Mouse (Mus musculus): ENCODE data around the gene Lexm. TPM values are rescaled to one million over a fixed set of nuclear protein-coding genes. Genes with fewer than 3 reads are reported as not detected.
A peak's percentile ranks its signal among the peaks of the same experiment; 100 is the strongest.

Gene Lexm
- polyA plus RNA-seq, 1 experiment from 2014 or later: not detected

GRCm38 (mm10) chr4:106575022-106575421, 42.0 kb downstream of the Lexm start:
- H3K4me3 ChIP-seq: no peak overlapping the region
- no peaks in the 10 kb centered on the region for H3K9me3 ChIP-seq
- no peaks in the 10 kb centered on the region for H3K27me3 ChIP-seq
- H3K4me1 ChIP-seq: no peaks in the 10 kb centered on the region; the same call in 1 of the 2 replicates
- H3K4me2 ChIP-seq: no peak overlapping the region
- peaks cover 80% of the 10 kb centered on the region for H3K36me3 ChIP-seq
- no peak overlapping the region for H3K9ac ChIP-seq
- ATAC-seq (ENCODE audit: insufficient number of reproducible peaks, low FRiP score, low TSS enrichment, low read depth): no peak
- no peak overlapping the region for H3K27ac ChIP-seq
- 79% methylated on average over 8 of the region's 8 CpGs for whole genome bisulfite sequencing

GRCm38 (mm10) chr4:106571081-106571724, 45.8 kb downstream of the Lexm start:
- H3K27me3 ChIP-seq: no peaks in the 10 kb centered on the region
- H3K4me1 ChIP-seq: no peaks in the 10 kb centered on the region
- ATAC-seq (ENCODE audit: insufficient number of reproducible peaks, low FRiP score, low TSS enrichment, low read depth): no peak
- 84% methylated on average over 11 of the region's 11 CpGs for WGBS
- peaks cover 68% of the 10 kb centered on the region for H3K36me3 ChIP-seq
- no peak overlapping the region for H3K27ac ChIP-seq
- no peak overlapping the region for H3K4me2 ChIP-seq
- H3K9ac ChIP-seq: no peak overlapping the region
- H3K4me3 ChIP-seq: no peak overlapping the region
- no peaks in the 10 kb centered on the region for H3K9me3 ChIP-seq

- Histone ChIP-seq H3K9me3 (no peaks in the 10 kb centered on the region), H3K9ac (no peak overlapping the region), H3K36me3 (peaks cover 72% of the 10 kb centered on the region), H3K4me1 (no peaks in the 10 kb centered on the region), H3K4me3 (no peak overlapping the region), H3K27me3 (no peaks in the 10 kb centered on the region), H3K4me2 (no peak overlapping the region), H3K27ac (no peak overlapping the region)
- no peak for ATAC-seq (ENCODE audit: insufficient number of reproducible peaks, low FRiP score, low TSS enrichment, low read depth)
- WGBS: 89% methylated on average over 4 of the region's 4 CpGs
These were observed 47.4 kb downstream of the Lexm start for GRCm38 (mm10) chr4:106569680-106570079.

GRCm38 (mm10) chr4:106564161-106564560, 52.9 kb downstream of the Lexm start:
- H3K4me3 ChIP-seq: no peak overlapping the region
- WGBS: 89% methylated on average over 11 of the region's 11 CpGs
- H3K36me3 ChIP-seq: peaks cover 32% of the 10 kb centered on the region
- no peaks in the 10 kb centered on the region for H3K27me3 ChIP-seq
- H3K27ac ChIP-seq: no peak overlapping the region
- ATAC-seq (ENCODE audit: insufficient number of reproducible peaks, low FRiP score, low TSS enrichment, low read depth): no peak
- no peak overlapping the region for H3K9ac ChIP-seq
- peaks cover 35% of the 10 kb centered on the region for H3K4me1 ChIP-seq
- H3K9me3 ChIP-seq: no peaks in the 10 kb centered on the region
- H3K4me2 ChIP-seq: no peak overlapping the region

GRCm38 (mm10) chr4:106562837-106563790, 53.9 kb downstream of the Lexm start:
- H3K9ac ChIP-seq: no peak overlapping the region
- H3K27me3 ChIP-seq: no peaks in the 10 kb centered on the region
- H3K27ac ChIP-seq: no peak overlapping the region
- H3K4me1 ChIP-seq: peaks cover 35% of the 10 kb centered on the region
- H3K4me2 ChIP-seq: peak overlapping the region; percentile 94
- H3K4me3 ChIP-seq: peak overlapping the region; percentile 81; the same call in 1 of the 2 replicates
- H3K36me3 ChIP-seq: peaks cover 30% of the 10 kb centered on the region
- no peaks in the 10 kb centered on the region for H3K9me3 ChIP-seq
- 65% methylated on average over 9 of the region's 9 CpGs for WGBS
- no peak for ATAC-seq (ENCODE audit: insufficient number of reproducible peaks, low FRiP score, low TSS enrichment, low read depth)

- WGBS: 12% methylated on average over 6 of the region's 6 CpGs
- Histone ChIP-seq H3K9me3 (no peaks in the 10 kb centered on the region), H3K4me3 (peak overlapping the region; percentile 81), H3K4me1 (peaks cover 35% of the 10 kb centered on the region), H3K27me3 (no peaks in the 10 kb centered on the region), H3K27ac (no peak overlapping the region), H3K4me2 (peak overlapping the region; percentile 94), H3K9ac (peak overlapping the region; percentile 69), H3K36me3 (peaks cover 21% of the 10 kb centered on the region)
- no peak for ATAC-seq (ENCODE audit: insufficient number of reproducible peaks, low FRiP score, low TSS enrichment, low read depth)
These were observed 55.0 kb downstream of the Lexm start for GRCm38 (mm10) chr4:106562006-106562405.

GRCm38 (mm10) chr4:106560846-106561781, 55.9 kb downstream of the Lexm start, which contains the start of gene Dhcr24:
Gene Dhcr24 (plus strand): TSS chr4:106561038.
- peak; percentile 96 for ATAC-seq (ENCODE audit: insufficient number of reproducible peaks, low FRiP score, low TSS enrichment, low read depth)

GRCm38 (mm10) chr4:106560213-106560845, 56.7 kb downstream of the Lexm start:
- Histone ChIP-seq H3K4me1 (peaks cover 35% of the 10 kb centered on the region), H3K27me3 (no peaks in the 10 kb centered on the region), H3K36me3 (peaks cover 11% of the 10 kb centered on the region; the same call in 1 of the 2 replicates), H3K27ac (0 out of 2 replicates have a peak overlapping the region, but pooled peaks have one; percentile 57), H3K4me2 (peak overlapping the region; percentile 94), H3K9me3 (no peaks in the 10 kb centered on the region), H3K9ac (no peak overlapping the region), H3K4me3 (peak overlapping the region; percentile 81)
- ATAC-seq (ENCODE audit: insufficient number of reproducible peaks, low FRiP score, low TSS enrichment, low read depth): peak; percentile 48; the same call in 1 of the 2 replicates
- 4% methylated on average over 20 of the region's 20 CpGs for WGBS

More at GRCm38 (mm10) chr4:106560846-106561781, 55.9 kb downstream of the Lexm start, which contains the start of gene Dhcr24:
- Histone ChIP-seq H3K27ac (peak within 1 kb of the TSS; percentile 80), H3K4me2 (peak within 1 kb of the TSS; percentile 94), H3K4me1 (peaks cover 35% of the 10 kb centered on the region), H3K9ac (peak within 1 kb of the TSS; percentile 69), H3K27me3 (no peaks in the 10 kb centered on the region), H3K4me3 (peak within 1 kb of the TSS; percentile 81), H3K36me3 (peaks cover 18% of the 10 kb centered on the region), H3K9me3 (no peaks in the 10 kb centered on the region)
- WGBS: under 1% methylated on average over 87 of the region's 89 CpGs

GRCm38 (mm10) chr4:106559343-106560212, 57.5 kb downstream of the Lexm start:
- H3K36me3 ChIP-seq: peaks cover 7% of the 10 kb centered on the region; the same call in 1 of the 2 replicates
- WGBS: 36% methylated on average over 13 of the region's 13 CpGs
- no peak for ATAC-seq (ENCODE audit: insufficient number of reproducible peaks, low FRiP score, low TSS enrichment, low read depth)
- no peak overlapping the region for H3K27ac ChIP-seq
- H3K4me2 ChIP-seq: peak overlapping the region; percentile 94
- peaks cover 35% of the 10 kb centered on the region for H3K4me1 ChIP-seq
- H3K27me3 ChIP-seq: no peaks in the 10 kb centered on the region
- no peaks in the 10 kb centered on the region for H3K9me3 ChIP-seq
- no peak overlapping the region for H3K4me3 ChIP-seq
- H3K9ac ChIP-seq: no peak overlapping the region

GRCm38 (mm10) chr4:106557978-106558377, 59.1 kb downstream of the Lexm start:
- Histone ChIP-seq H3K27me3 (no peaks in the 10 kb centered on the region), H3K36me3 (no peaks in the 10 kb centered on the region), H3K4me3 (no peak overlapping the region), H3K4me1 (peaks cover 24% of the 10 kb centered on the region), H3K9ac (no peak overlapping the region), H3K4me2 (no peak overlapping the region), H3K27ac (no peak overlapping the region), H3K9me3 (no peaks in the 10 kb centered on the region)
- ATAC-seq (ENCODE audit: insufficient number of reproducible peaks, low FRiP score, low TSS enrichment, low read depth): no peak
- no CpG with 5 or more reads among the region's 1 CpGs for WGBS
